Mouse (Mus musculus): ENCODE results near the gene Grin1. TPM values are rescaled to one million over a fixed set of nuclear protein-coding genes. Genes with fewer than 3 reads are reported as not detected.

Grin1 gene
- polyA plus RNA-seq, 1 experiment, result not detected

- no peaks in the 10 kb centered on the region for H3K27me3 ChIP-seq (ENCODE audit: control insufficient read depth)
- peaks cover 57% of the 10 kb centered on the region for H3K36me3 ChIP-seq (ENCODE audit: control insufficient read depth)
- H3K9me3 ChIP-seq (ENCODE audit: control insufficient read depth, low read length), result no peaks in the 10 kb centered on the region
- peaks cover 27% of the 10 kb centered on the region for H3K4me1 ChIP-seq (ENCODE audit: control insufficient read depth)
- TF ChIP-seq TAL1 (IDR thresholded peaks at IDR 0.05; ENCODE audit: low read length) (no peak), GATA1 (IDR thresholded peaks at IDR 0.05; ENCODE audit: low read length) (no peak)
- H3K4me3 ChIP-seq (replicated peaks), result no peak overlapping the region
These were observed 35.2 kb upstream of the Grin1 start for GRCm38 (mm10) chr2:25354211-25354610.

- H3K27me3 ChIP-seq (ENCODE audit: control insufficient read depth), result no peaks in the 10 kb centered on the region
- H3K4me3 ChIP-seq (replicated peaks), result no peak overlapping the region
- TF ChIP-seq GATA1 (IDR thresholded peaks at IDR 0.05; ENCODE audit: low read length) (no peak), TAL1 (IDR thresholded peaks at IDR 0.05; ENCODE audit: low read length) (no peak)
- no peaks in the 10 kb centered on the region for H3K9me3 ChIP-seq (ENCODE audit: control insufficient read depth, low read length)
- peaks cover 13% of the 10 kb centered on the region for H3K4me1 ChIP-seq (ENCODE audit: control insufficient read depth)
- peaks cover 89% of the 10 kb centered on the region for H3K36me3 ChIP-seq (ENCODE audit: control insufficient read depth)
These were observed 31.7 kb upstream of the Grin1 start for GRCm38 (mm10) chr2:25350701-25351100.

- Histone ChIP-seq H3K4me3 (replicated peaks) (no peak overlapping the region), H3K27me3 (ENCODE audit: control insufficient read depth) (no peaks in the 10 kb centered on the region), H3K36me3 (ENCODE audit: control insufficient read depth) (peaks cover 98% of the 10 kb centered on the region), H3K4me1 (ENCODE audit: control insufficient read depth) (peaks cover 2% of the 10 kb centered on the region), H3K9me3 (ENCODE audit: control insufficient read depth, low read length) (no peaks in the 10 kb centered on the region)
- no peak for TF ChIP-seq GATA1 (IDR thresholded peaks at IDR 0.05; ENCODE audit: low read length)
- TF ChIP-seq TAL1 (IDR thresholded peaks at IDR 0.05; ENCODE audit: low read length), result no peak
These were observed 30.5 kb upstream of the Grin1 start for GRCm38 (mm10) chr2:25349499-25349898.

GRCm38 (mm10) chr2:25348162-25348561 lies 29.2 kb upstream of the Grin1 start:
- Histone ChIP-seq H3K4me1 (ENCODE audit: control insufficient read depth) (no peaks in the 10 kb centered on the region), H3K36me3 (ENCODE audit: control insufficient read depth) (peaks cover 98% of the 10 kb centered on the region), H3K9me3 (ENCODE audit: control insufficient read depth, low read length) (no peaks in the 10 kb centered on the region), H3K4me3 (replicated peaks) (no peak overlapping the region), H3K27me3 (ENCODE audit: control insufficient read depth) (no peaks in the 10 kb centered on the region)
- TF ChIP-seq GATA1 (IDR thresholded peaks at IDR 0.05; ENCODE audit: low read length), result no peak
- TF ChIP-seq TAL1 (IDR thresholded peaks at IDR 0.05; ENCODE audit: low read length), result no peak

- H3K27me3 ChIP-seq (ENCODE audit: control insufficient read depth), result no peaks in the 10 kb centered on the region
- no peak overlapping the region for H3K4me3 ChIP-seq (replicated peaks)
- no peaks in the 10 kb centered on the region for H3K9me3 ChIP-seq (ENCODE audit: control insufficient read depth, low read length)
- H3K4me1 ChIP-seq (ENCODE audit: control insufficient read depth), result peaks cover 24% of the 10 kb centered on the region
- no peak for TF ChIP-seq TAL1 (IDR thresholded peaks at IDR 0.05; ENCODE audit: low read length)
- TF ChIP-seq GATA1 (IDR thresholded peaks at IDR 0.05; ENCODE audit: low read length), result no peak
- H3K36me3 ChIP-seq (ENCODE audit: control insufficient read depth), result peaks cover 90% of the 10 kb centered on the region
These were observed 19.3 kb upstream of the Grin1 start for GRCm38 (mm10) chr2:25338303-25338702.

GRCm38 (mm10) chr2:25333569-25333968 lies 14.6 kb upstream of the Grin1 start:
- no peaks in the 10 kb centered on the region for H3K9me3 ChIP-seq (ENCODE audit: control insufficient read depth, low read length)
- peaks cover 52% of the 10 kb centered on the region for H3K36me3 ChIP-seq (ENCODE audit: control insufficient read depth)
- TF ChIP-seq GATA1 (IDR thresholded peaks at IDR 0.05; ENCODE audit: low read length) (no peak), TAL1 (IDR thresholded peaks at IDR 0.05; ENCODE audit: low read length) (no peak)
- H3K4me1 ChIP-seq (ENCODE audit: control insufficient read depth), result peaks cover 40% of the 10 kb centered on the region
- no peaks in the 10 kb centered on the region for H3K27me3 ChIP-seq (ENCODE audit: control insufficient read depth)
- peak overlapping the region; percentile 85 for H3K4me3 ChIP-seq (replicated peaks)

GRCm38 (mm10) chr2:25332286-25333160 lies 13.5 kb upstream of the Grin1 start, which contains the start of gene Man1b1:
TSS of gene Man1b1 (plus strand) at chr2:25332338.
- Histone ChIP-seq H3K9me3 (ENCODE audit: control insufficient read depth, low read length) (no peaks in the 10 kb centered on the region), H3K4me1 (ENCODE audit: control insufficient read depth) (peaks cover 40% of the 10 kb centered on the region), H3K27me3 (ENCODE audit: control insufficient read depth) (0 out of 2 replicates have a peak, but pooled peaks cover 2% of the 10 kb centered on the region), H3K36me3 (ENCODE audit: control insufficient read depth) (peaks cover 42% of the 10 kb centered on the region), H3K4me3 (replicated peaks) (peak within 1 kb of the TSS; percentile 85)
- peak; percentile 77 for TF ChIP-seq GATA1 (IDR thresholded peaks at IDR 0.05; ENCODE audit: low read length)
- no peak for TF ChIP-seq TAL1 (IDR thresholded peaks at IDR 0.05; ENCODE audit: low read length)

GRCm38 (mm10) chr2:25331470-25331869 lies 12.5 kb upstream of the Grin1 start:
- Histone ChIP-seq H3K36me3 (ENCODE audit: control insufficient read depth) (peaks cover 32% of the 10 kb centered on the region), H3K4me1 (ENCODE audit: control insufficient read depth) (peaks cover 39% of the 10 kb centered on the region), H3K4me3 (replicated peaks) (peak overlapping the region; percentile 85), H3K27me3 (ENCODE audit: control insufficient read depth) (peaks cover 7% of the 10 kb centered on the region), H3K9me3 (ENCODE audit: control insufficient read depth, low read length) (no peaks in the 10 kb centered on the region)
- TF ChIP-seq TAL1 (IDR thresholded peaks at IDR 0.05; ENCODE audit: low read length) (no peak), GATA1 (IDR thresholded peaks at IDR 0.05; ENCODE audit: low read length) (no peak)

GRCm38 (mm10) chr2:25328440-25328839 lies 9.5 kb upstream of the Grin1 start:
- H3K9me3 ChIP-seq (ENCODE audit: control insufficient read depth, low read length), result no peaks in the 10 kb centered on the region
- no peak for TF ChIP-seq GATA1 (IDR thresholded peaks at IDR 0.05; ENCODE audit: low read length)
- TF ChIP-seq TAL1 (IDR thresholded peaks at IDR 0.05; ENCODE audit: low read length), result no peak
- peaks cover 17% of the 10 kb centered on the region for H3K27me3 ChIP-seq (ENCODE audit: control insufficient read depth)
- H3K4me1 ChIP-seq (ENCODE audit: control insufficient read depth), result peaks cover 18% of the 10 kb centered on the region
- no peak overlapping the region for H3K4me3 ChIP-seq (replicated peaks)
- peaks cover 1% of the 10 kb centered on the region for H3K36me3 ChIP-seq (ENCODE audit: control insufficient read depth)

Measured in erythroblast, embryonic 14.5 days (primary cell).